Mouse (Mus musculus) forebrain, embryonic 12.5 days (tissue): Measurements from ENCODE around the gene Gm20388. TPM values are rescaled to one million over a fixed set of nuclear protein-coding genes. Genes with fewer than 3 reads are reported as not detected.
"Not testable (repeated sequence)": the region's sequence is repeated elsewhere in the genome, so short reads cannot be mapped to it uniquely, and the experiment has no call there.

Source experiments
- ATAC-seq: fragments of 200-750 bp; cut with Nextera tagmentation; 2 replicates; pipeline ENCODE4 v1.8.0; 2017; ENCODE audit warnings: moderate TSS enrichment; ENCODE audit not compliant: low FRiP score
- H3K27ac ChIP-seq: fragments of 300-500 bp; sonication (generic); 2 replicates; pipeline ENCODE4 v1.5.1; 2016; ENCODE audit warnings: mild to moderate bottlenecking
- H3K27me3 ChIP-seq: fragments of 300-500 bp; sonication (generic); 2 replicates; pipeline ENCODE4 v1.6.1; 2016; ENCODE audit warnings: mild to moderate bottlenecking
- H3K36me3 ChIP-seq: fragments of 300-500 bp; sonication (generic); replicated peaks from 2 replicates; pipeline ENCODE4 v1.6.1; 2016; ENCODE audit warnings: mild to moderate bottlenecking
- H3K4me1 ChIP-seq: fragments of 300-500 bp; sonication (generic); 2 replicates; pipeline ENCODE4 v1.6.1; 2016
- H3K4me2 ChIP-seq: fragments of 300-500 bp; sonication (generic); 2 replicates; pipeline ENCODE4 v1.6.1; 2016; ENCODE audit warnings: mild to moderate bottlenecking, moderate library complexity
- H3K4me3 ChIP-seq: fragments of 300-500 bp; sonication (generic); replicated peaks from 2 replicates; pipeline ENCODE4 v1.5.1; 2016; ENCODE audit warnings: mild to moderate bottlenecking
- H3K9ac ChIP-seq: fragments of 300-500 bp; sonication (generic); 2 replicates; pipeline ENCODE4 v1.6.1; 2016; ENCODE audit warnings: mild to moderate bottlenecking
- H3K9me3 ChIP-seq: fragments of 300-500 bp; sonication (generic); 2 replicates; pipeline ENCODE4 v1.6.1; 2016
- WGBS: fragments of 180-500 bp; shearing (Covaris S2); methylation state at CpG from one replicate; pipeline ENCODE4 v1.1.7; 2016; 5-methylcytosine and 5-hydroxymethylcytosine counted together
- polyA plus RNA-seq: library from polyadenylated mRNA; unstranded; fragments of >200 nt; fragmentation: Nextera tagmentation; extraction: Ambion mirVana; gene quantifications from 2 replicates; pipeline ENCODE4 v1.2.1, GENCODE M21; 2016

Gene Gm20388
- polyA plus RNA-seq, 1 experiment from 2014 or later, result not detected

- H3K4me2 ChIP-seq, result no peak overlapping the region
- H3K4me3 ChIP-seq, result no peak overlapping the region
- H3K4me1 ChIP-seq, result no peaks in the 10 kb centered on the region
- H3K9me3 ChIP-seq, result no peaks in the 10 kb centered on the region
- H3K27me3 ChIP-seq, result peaks cover 4% of the 10 kb centered on the region; the same call in 1 of the 2 replicates
- no peak overlapping the region for H3K27ac ChIP-seq
- WGBS, result 77% methylated on average over 2 of the region's 2 CpGs
- no peaks in the 10 kb centered on the region for H3K36me3 ChIP-seq
- no peak overlapping the region for H3K9ac ChIP-seq
- no peak for ATAC-seq
These were observed 788.9 kb downstream of the Gm20388 start for GRCm38 (mm10) chr8:120699565-120699964.

- Histone ChIP-seq H3K4me2 (no peak overlapping the region), H3K4me3 (no peak overlapping the region), H3K27ac (no peak overlapping the region), H3K27me3 (peaks cover 4% of the 10 kb centered on the region; the same call in 1 of the 2 replicates), H3K4me1 (no peaks in the 10 kb centered on the region), H3K9ac (no peak overlapping the region), H3K9me3 (no peaks in the 10 kb centered on the region), H3K36me3 (no peaks in the 10 kb centered on the region)
- WGBS, result 89% methylated on average over 4 of the region's 4 CpGs
- ATAC-seq, result no peak
These were observed 789.4 kb downstream of the Gm20388 start for GRCm38 (mm10) chr8:120700053-120700452.

GRCm38 (mm10) chr8:120701758-120702465 lies 791.3 kb downstream of the Gm20388 start:
- H3K27me3 ChIP-seq, result no peaks in the 10 kb centered on the region
- no peak overlapping the region for H3K4me2 ChIP-seq
- H3K9ac ChIP-seq, result no peak overlapping the region
- no peak overlapping the region for H3K27ac ChIP-seq
- 71% methylated on average over 19 of the region's 19 CpGs for WGBS
- H3K36me3 ChIP-seq, result no peaks in the 10 kb centered on the region
- no peaks in the 10 kb centered on the region for H3K9me3 ChIP-seq
- H3K4me3 ChIP-seq, result no peak overlapping the region
- H3K4me1 ChIP-seq, result no peaks in the 10 kb centered on the region
- ATAC-seq, result no peak

GRCm38 (mm10) chr8:120704203-120704602 lies 793.6 kb downstream of the Gm20388 start:
- Histone ChIP-seq H3K4me1 (no peaks in the 10 kb centered on the region), H3K9ac (no peak overlapping the region), H3K4me2 (no peak overlapping the region), H3K27ac (no peak overlapping the region), H3K4me3 (no peak overlapping the region), H3K9me3 (no peaks in the 10 kb centered on the region), H3K27me3 (no peaks in the 10 kb centered on the region), H3K36me3 (no peaks in the 10 kb centered on the region)
- ATAC-seq, result no peak
- 77% methylated on average over 9 of the region's 9 CpGs for WGBS

GRCm38 (mm10) chr8:120705163-120705562 lies 794.5 kb downstream of the Gm20388 start:
- Histone ChIP-seq H3K36me3 (no peaks in the 10 kb centered on the region), H3K27ac (no peak overlapping the region), H3K9ac (no peak overlapping the region), H3K4me1 (no peaks in the 10 kb centered on the region), H3K9me3 (no peaks in the 10 kb centered on the region), H3K27me3 (no peaks in the 10 kb centered on the region), H3K4me3 (no peak overlapping the region), H3K4me2 (no peak overlapping the region)
- WGBS, result 88% methylated on average over 15 of the region's 15 CpGs
- ATAC-seq, result no peak

- no peaks in the 10 kb centered on the region for H3K9me3 ChIP-seq
- H3K36me3 ChIP-seq, result no peaks in the 10 kb centered on the region
- H3K4me3 ChIP-seq, result no peak overlapping the region
- H3K9ac ChIP-seq, result no peak overlapping the region
- no peak overlapping the region for H3K27ac ChIP-seq
- no peak for ATAC-seq
- WGBS, result 81% methylated on average over 3 of the region's 3 CpGs
- no peak overlapping the region for H3K4me2 ChIP-seq
- no peaks in the 10 kb centered on the region for H3K4me1 ChIP-seq
- no peaks in the 10 kb centered on the region for H3K27me3 ChIP-seq
These were observed 795.6 kb downstream of the Gm20388 start for GRCm38 (mm10) chr8:120706193-120706592.

GRCm38 (mm10) chr8:120709176-120709575 lies 798.5 kb downstream of the Gm20388 start:
- no peak overlapping the region for H3K27ac ChIP-seq
- H3K4me3 ChIP-seq, result no peak overlapping the region

GRCm38 (mm10) chr8:120715200-120715599 lies 804.6 kb downstream of the Gm20388 start:
- no peak overlapping the region for H3K4me2 ChIP-seq
- H3K27me3 ChIP-seq, result no peaks in the 10 kb centered on the region
- no peak overlapping the region for H3K4me3 ChIP-seq
- H3K9ac ChIP-seq, result no peak overlapping the region
- H3K4me1 ChIP-seq, result no peaks in the 10 kb centered on the region
- no peaks in the 10 kb centered on the region for H3K9me3 ChIP-seq
- no peak overlapping the region for H3K27ac ChIP-seq
- no peaks in the 10 kb centered on the region for H3K36me3 ChIP-seq
- no peak for ATAC-seq
- WGBS, result 90% methylated on average over 6 of the region's 6 CpGs

More at GRCm38 (mm10) chr8:120709176-120709575, 798.5 kb downstream of the Gm20388 start:
- Histone ChIP-seq H3K36me3 (no peaks in the 10 kb centered on the region), H3K9me3 (no peaks in the 10 kb centered on the region), H3K9ac (no peak overlapping the region), H3K4me2 (no peak overlapping the region), H3K4me1 (no peaks in the 10 kb centered on the region), H3K27me3 (no peaks in the 10 kb centered on the region)
- ATAC-seq, result no peak
- 86% methylated on average over 10 of the region's 10 CpGs for WGBS

- H3K27ac ChIP-seq, result no peak overlapping the region
- no peak overlapping the region for H3K9ac ChIP-seq
- WGBS, result 84% methylated on average over 15 of the region's 15 CpGs
- ATAC-seq, result no peak
- H3K4me3 ChIP-seq, result no peak overlapping the region
- H3K4me1 ChIP-seq, result no peaks in the 10 kb centered on the region
- no peak overlapping the region for H3K4me2 ChIP-seq
- no peaks in the 10 kb centered on the region for H3K27me3 ChIP-seq
- no peaks in the 10 kb centered on the region for H3K9me3 ChIP-seq
- H3K36me3 ChIP-seq, result no peaks in the 10 kb centered on the region
These were observed 805.5 kb downstream of the Gm20388 start for GRCm38 (mm10) chr8:120715996-120716680.

- ATAC-seq, result no peak
- Histone ChIP-seq H3K36me3 (no peaks in the 10 kb centered on the region), H3K9me3 (0 out of 2 replicates have a peak, but pooled peaks cover 4% of the 10 kb centered on the region), H3K9ac (no peak overlapping the region), H3K4me3 (no peak overlapping the region), H3K4me1 (no peaks in the 10 kb centered on the region), H3K4me2 (no peak overlapping the region), H3K27me3 (no peaks in the 10 kb centered on the region), H3K27ac (no peak overlapping the region)
- WGBS, result 71% methylated on average over 19 of the region's 19 CpGs
These were observed 809.1 kb downstream of the Gm20388 start for GRCm38 (mm10) chr8:120719586-120720236.

- Histone ChIP-seq H3K27me3 (no peaks in the 10 kb centered on the region), H3K9me3 (0 out of 2 replicates have a peak, but pooled peaks cover 4% of the 10 kb centered on the region), H3K27ac (no peak overlapping the region), H3K9ac (no peak overlapping the region), H3K4me1 (0 out of 2 replicates have a peak, but pooled peaks cover 3% of the 10 kb centered on the region), H3K36me3 (no peaks in the 10 kb centered on the region), H3K4me2 (no peak overlapping the region), H3K4me3 (no peak overlapping the region)
- 71% methylated on average over 6 of the region's 6 CpGs for WGBS
- no peak for ATAC-seq
These were observed 812.4 kb downstream of the Gm20388 start for GRCm38 (mm10) chr8:120723025-120723424.

- H3K27ac ChIP-seq, H3K9ac ChIP-seq, H3K36me3 ChIP-seq, H3K4me2 ChIP-seq, H3K27me3 ChIP-seq, H3K4me3 ChIP-seq, H3K4me1 ChIP-seq, ATAC-seq, H3K9me3 ChIP-seq: not testable (repeated sequence)
- WGBS, result 92% methylated on average over 4 of the region's 4 CpGs
These were observed 813.5 kb downstream of the Gm20388 start for GRCm38 (mm10) chr8:120724096-120724495.
